Mouse (Mus musculus): ENCODE data around the gene Ccnb1ip1. TPM values are rescaled to one million over a fixed set of nuclear protein-coding genes. Genes with fewer than 3 reads are reported as not detected.

The Ccnb1ip1 gene
- total and polyA plus RNA-seq, 2 experiments from 2014 or later, result not detected

DNA sequence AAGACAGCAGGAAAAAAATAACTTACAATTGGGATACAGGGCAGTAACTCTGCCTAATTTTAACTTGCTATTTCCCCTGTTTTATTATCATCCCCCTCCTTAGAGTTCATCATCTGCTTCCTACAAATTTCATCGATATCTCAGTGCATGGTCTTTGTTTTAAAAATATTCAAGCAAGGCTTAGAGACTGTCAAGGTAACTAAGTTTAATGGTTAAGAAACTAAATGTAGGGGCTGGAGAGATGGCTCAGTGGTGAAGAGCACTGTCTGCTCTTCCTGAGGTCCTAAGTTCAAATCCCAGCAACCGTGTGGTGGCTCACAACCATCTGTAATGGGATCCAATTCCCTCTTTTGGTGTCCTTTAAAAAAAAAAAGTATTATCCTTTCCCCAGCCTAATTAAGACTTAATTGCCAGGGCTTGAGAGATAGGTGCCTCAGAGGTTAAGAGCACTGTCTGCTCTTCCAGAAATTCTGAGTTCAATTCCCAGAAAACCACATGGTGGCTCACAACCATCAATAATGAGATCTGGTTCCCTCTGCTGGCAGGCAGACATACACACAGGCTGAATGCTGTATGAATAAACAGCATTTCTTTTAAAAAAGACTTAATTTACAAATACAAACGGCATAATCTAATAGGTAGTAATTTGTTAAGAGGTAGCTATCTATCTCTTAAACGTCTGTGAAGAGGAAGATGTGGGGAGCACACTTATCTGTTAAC, 4.5 kb downstream of the Ccnb1ip1 start:
- H3K9ac ChIP-seq (replicated peaks; ENCODE audit: low read length, poor library complexity, severe bottlenecking), result no peak overlapping the region
- DNase-seq (ENCODE audit: low spot score) (peak; percentile 42), ATAC-seq (ENCODE audit: low FRiP score) (no peak)
- no peak overlapping the region for H3K4me2 ChIP-seq (ENCODE audit: low read depth, low read length, poor library complexity, severe bottlenecking)
- no peaks in the 10 kb centered on the region for H3K27me3 ChIP-seq (ENCODE audit: insufficient read depth, low read length)
- TF ChIP-seq CTCF (IDR thresholded peaks at IDR 0.05), result peak; percentile 83
- no peaks in the 10 kb centered on the region for H3K9me3 ChIP-seq (ENCODE audit: low read length)
- WGBS, result 60% methylated on average over 4 of the region's 4 CpGs
- H3K27ac ChIP-seq (ENCODE audit: low read depth, low read length), result no peak overlapping the region
- no peak overlapping the region for H3K4me3 ChIP-seq (ENCODE audit: low read depth, low read length)
- H3K4me1 ChIP-seq (ENCODE audit: insufficient read depth, low read length), result no peaks in the 10 kb centered on the region
- no peaks in the 10 kb centered on the region for H3K36me3 ChIP-seq (ENCODE audit: insufficient read depth, low read length)

DNA sequence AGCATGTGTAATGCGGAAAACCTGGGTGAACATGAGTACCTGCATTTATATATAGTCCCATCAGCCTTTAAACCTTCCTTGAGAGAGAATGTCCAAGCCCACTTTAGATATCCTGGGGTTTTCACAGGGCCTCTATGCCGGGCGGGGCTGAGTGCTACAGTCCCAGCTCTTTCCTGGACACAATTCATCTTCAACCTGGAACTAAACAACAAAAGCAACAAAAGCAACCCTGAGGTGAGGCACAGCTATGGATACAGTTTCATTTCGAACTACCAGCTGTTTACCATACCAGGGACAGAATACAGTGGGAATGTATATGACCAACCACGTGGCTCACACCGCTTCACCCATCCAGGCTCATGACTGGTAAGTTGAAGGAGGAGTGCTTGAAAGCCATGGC, 5.1 kb downstream of the Ccnb1ip1 start:
- Histone ChIP-seq H3K4me3 (ENCODE audit: low read depth, low read length) (no peak overlapping the region), H3K36me3 (ENCODE audit: insufficient read depth, low read length) (no peaks in the 10 kb centered on the region), H3K4me1 (ENCODE audit: insufficient read depth, low read length) (no peaks in the 10 kb centered on the region), H3K4me2 (ENCODE audit: low read depth, low read length, poor library complexity, severe bottlenecking) (no peak overlapping the region), H3K27ac (ENCODE audit: low read depth, low read length) (no peak overlapping the region), H3K9me3 (ENCODE audit: low read length) (no peaks in the 10 kb centered on the region), H3K27me3 (ENCODE audit: insufficient read depth, low read length) (no peaks in the 10 kb centered on the region), H3K9ac (replicated peaks; ENCODE audit: low read length, poor library complexity, severe bottlenecking) (no peak overlapping the region)
- WGBS, result 89% methylated on average over 6 of the region's 6 CpGs
- no peak for TF ChIP-seq CTCF (IDR thresholded peaks at IDR 0.05)
- ATAC-seq (ENCODE audit: low FRiP score) (no peak), DNase-seq (ENCODE audit: low spot score) (no peak)

DNA sequence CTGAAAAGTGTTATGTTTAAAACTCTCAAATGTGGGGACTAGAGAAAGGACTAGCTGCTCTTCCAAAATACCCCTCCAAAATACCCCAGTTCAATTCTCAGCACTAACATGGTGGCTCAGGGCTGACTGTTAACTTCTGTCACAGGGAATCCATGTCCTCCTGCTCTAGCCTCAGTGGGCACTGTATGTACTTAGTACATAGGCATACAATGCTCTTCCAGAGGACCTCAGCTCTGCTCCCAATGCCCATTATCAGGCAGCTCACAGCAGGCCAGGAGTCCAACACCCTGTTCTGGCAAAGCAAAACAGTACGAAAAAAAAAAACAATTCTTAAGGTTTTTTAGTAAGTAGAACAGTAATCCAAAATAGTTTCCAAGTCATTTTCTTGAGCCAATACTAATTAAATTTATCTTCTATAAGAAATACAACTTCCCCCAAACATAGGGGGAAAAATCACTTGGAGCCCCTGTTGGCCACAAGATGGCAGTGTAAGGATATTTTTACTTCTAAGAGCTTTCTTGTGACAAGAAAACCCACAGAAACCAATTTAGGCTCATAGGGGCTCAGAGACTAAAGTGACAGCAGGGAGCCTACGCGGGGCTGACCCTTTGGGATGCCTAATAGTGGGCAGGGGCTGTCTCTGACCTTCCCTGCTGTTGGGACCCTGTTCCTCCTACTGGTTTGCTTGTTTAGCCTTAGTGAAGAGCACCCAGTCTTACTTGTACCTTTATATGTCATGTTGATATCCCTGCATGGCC, 7.9 kb downstream of the Ccnb1ip1 start:
- H3K9ac ChIP-seq (replicated peaks; ENCODE audit: low read length, poor library complexity, severe bottlenecking), result no peak overlapping the region
- ATAC-seq (ENCODE audit: low FRiP score), result peak; percentile 26; the same call in 1 of the 2 replicates
- 4% methylated on average over 3 of the region's 3 CpGs for WGBS
- no peak overlapping the region for H3K27ac ChIP-seq (ENCODE audit: low read depth, low read length)
- H3K27me3 ChIP-seq (ENCODE audit: insufficient read depth, low read length), result no peaks in the 10 kb centered on the region
- 0 out of 2 replicates have a peak overlapping the region, but pooled peaks have one; percentile 9 for H3K4me2 ChIP-seq (ENCODE audit: low read depth, low read length, poor library complexity, severe bottlenecking)
- no peak overlapping the region for H3K4me3 ChIP-seq (ENCODE audit: low read depth, low read length)
- no peaks in the 10 kb centered on the region for H3K9me3 ChIP-seq (ENCODE audit: low read length)
- TF ChIP-seq CTCF (IDR thresholded peaks at IDR 0.05), result peak; percentile 78
- H3K36me3 ChIP-seq (ENCODE audit: insufficient read depth, low read length), result no peaks in the 10 kb centered on the region
- DNase-seq (ENCODE audit: low spot score), result peak; percentile 78
- H3K4me1 ChIP-seq (ENCODE audit: insufficient read depth, low read length), result no peaks in the 10 kb centered on the region

DNA sequence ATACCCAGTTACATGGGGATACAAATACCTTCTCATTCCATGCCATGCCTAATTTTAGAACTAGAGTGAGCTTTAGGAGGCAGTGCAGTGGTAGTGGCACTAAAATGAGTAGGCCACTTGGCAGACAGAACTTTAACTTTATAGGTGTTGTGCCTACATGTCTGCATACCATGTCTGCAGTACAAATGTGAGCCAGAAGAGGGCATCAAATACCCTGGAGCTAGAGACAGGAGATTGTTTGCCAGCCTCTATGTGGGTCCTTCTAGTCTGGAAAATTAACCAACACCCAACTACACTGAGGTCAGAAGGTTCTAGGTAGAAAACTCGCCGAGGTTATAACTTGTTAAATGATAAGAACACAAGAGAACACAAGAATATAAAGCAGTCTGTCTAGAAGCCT, 9.0 kb downstream of the Ccnb1ip1 start:
- WGBS, result 65% methylated on average over 2 of the region's 2 CpGs
- Histone ChIP-seq H3K27me3 (ENCODE audit: insufficient read depth, low read length) (no peaks in the 10 kb centered on the region), H3K36me3 (ENCODE audit: insufficient read depth, low read length) (no peaks in the 10 kb centered on the region), H3K4me3 (ENCODE audit: low read depth, low read length) (no peak overlapping the region), H3K9ac (replicated peaks; ENCODE audit: low read length, poor library complexity, severe bottlenecking) (no peak overlapping the region), H3K9me3 (ENCODE audit: low read length) (no peaks in the 10 kb centered on the region), H3K27ac (ENCODE audit: low read depth, low read length) (no peak overlapping the region), H3K4me2 (ENCODE audit: low read depth, low read length, poor library complexity, severe bottlenecking) (no peak overlapping the region), H3K4me1 (ENCODE audit: insufficient read depth, low read length) (no peaks in the 10 kb centered on the region)
- DNase-seq (ENCODE audit: low spot score), result peak; percentile 17
- TF ChIP-seq CTCF (IDR thresholded peaks at IDR 0.05), result peak; percentile 62
- no peak for ATAC-seq (ENCODE audit: low FRiP score)

DNA sequence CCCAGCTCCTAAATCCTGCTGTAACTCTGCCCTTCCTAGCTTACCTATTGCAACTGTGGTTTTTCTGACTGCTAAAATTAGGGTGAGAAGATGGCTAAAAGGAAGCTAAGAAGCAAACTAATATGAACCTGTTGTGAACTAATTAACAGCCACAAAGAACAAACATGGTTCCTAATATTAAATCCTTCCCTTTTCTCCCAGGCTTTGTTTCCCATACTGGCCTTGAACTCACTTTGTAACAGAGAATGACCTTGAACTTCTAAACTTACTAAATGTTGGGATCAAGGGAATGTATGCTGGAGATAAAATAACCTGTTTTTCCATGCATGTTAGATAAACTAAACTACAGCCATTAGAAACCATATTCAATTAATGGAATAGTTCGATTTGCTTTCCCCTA, 11.1 kb downstream of the Ccnb1ip1 start:
- no peak for DNase-seq (ENCODE audit: low spot score)
- WGBS, result 90% methylated on average over 1 of the region's 1 CpGs
- H3K4me1 ChIP-seq (ENCODE audit: insufficient read depth, low read length), result no peaks in the 10 kb centered on the region
- no peak overlapping the region for H3K4me3 ChIP-seq (ENCODE audit: low read depth, low read length)
- no peaks in the 10 kb centered on the region for H3K36me3 ChIP-seq (ENCODE audit: insufficient read depth, low read length)
- no peak overlapping the region for H3K4me2 ChIP-seq (ENCODE audit: low read depth, low read length, poor library complexity, severe bottlenecking)
- no peaks in the 10 kb centered on the region for H3K9me3 ChIP-seq (ENCODE audit: low read length)
- no peak overlapping the region for H3K27ac ChIP-seq (ENCODE audit: low read depth, low read length)
- no peak for TF ChIP-seq CTCF (IDR thresholded peaks at IDR 0.05)
- no peaks in the 10 kb centered on the region for H3K27me3 ChIP-seq (ENCODE audit: insufficient read depth, low read length)
- ATAC-seq (ENCODE audit: low FRiP score), result no peak
- no peak overlapping the region for H3K9ac ChIP-seq (replicated peaks; ENCODE audit: low read length, poor library complexity, severe bottlenecking)

DNA sequence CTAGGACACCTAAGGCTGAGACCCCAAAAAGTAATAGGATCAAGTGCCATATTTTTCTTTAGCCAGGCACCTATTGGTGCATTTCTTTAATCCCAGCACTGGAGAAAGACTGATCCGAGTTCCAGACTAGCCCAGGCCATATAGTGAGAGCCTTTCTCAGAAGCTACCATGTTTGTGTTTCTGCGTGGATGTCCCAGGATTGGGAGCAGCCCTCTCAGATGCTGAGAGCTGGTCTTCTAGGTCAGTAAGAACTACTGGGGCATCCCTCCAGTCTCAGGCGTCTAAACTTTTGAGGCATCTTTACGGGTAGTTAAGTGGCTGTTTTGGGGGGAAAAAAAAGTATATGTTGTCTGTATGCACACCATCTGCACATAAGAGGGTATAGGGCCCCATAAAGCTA, 11.6 kb downstream of the Ccnb1ip1 start:
- no peak for TF ChIP-seq CTCF (IDR thresholded peaks at IDR 0.05)
- 85% methylated on average over 4 of the region's 4 CpGs for WGBS
- no peaks in the 10 kb centered on the region for H3K27me3 ChIP-seq (ENCODE audit: insufficient read depth, low read length)
- no peak overlapping the region for H3K9ac ChIP-seq (replicated peaks; ENCODE audit: low read length, poor library complexity, severe bottlenecking)
- no peaks in the 10 kb centered on the region for H3K9me3 ChIP-seq (ENCODE audit: low read length)
- no peak overlapping the region for H3K4me2 ChIP-seq (ENCODE audit: low read depth, low read length, poor library complexity, severe bottlenecking)
- no peaks in the 10 kb centered on the region for H3K36me3 ChIP-seq (ENCODE audit: insufficient read depth, low read length)
- DNase-seq (ENCODE audit: low spot score) (no peak), ATAC-seq (ENCODE audit: low FRiP score) (no peak)
- H3K27ac ChIP-seq (ENCODE audit: low read depth, low read length), result no peak overlapping the region
- H3K4me1 ChIP-seq (ENCODE audit: insufficient read depth, low read length), result no peaks in the 10 kb centered on the region
- H3K4me3 ChIP-seq (ENCODE audit: low read depth, low read length), result no peak overlapping the region

All from midbrain, postnatal 0 days (tissue).